Mouse (Mus musculus) T-helper 2 cell (primary cell): ENCODE results near the gene Atp13a2.

Experiments
- in situ Hi-C: fragments of 300-600 bp; cut with MboI, MseI; formaldehyde crosslinking; loops from one replicate; pipeline ENCODE4 v1.15.1; 2025; ENCODE audit warnings: high pct_unique_total_duplicates

The Atp13a2 gene

DNA sequence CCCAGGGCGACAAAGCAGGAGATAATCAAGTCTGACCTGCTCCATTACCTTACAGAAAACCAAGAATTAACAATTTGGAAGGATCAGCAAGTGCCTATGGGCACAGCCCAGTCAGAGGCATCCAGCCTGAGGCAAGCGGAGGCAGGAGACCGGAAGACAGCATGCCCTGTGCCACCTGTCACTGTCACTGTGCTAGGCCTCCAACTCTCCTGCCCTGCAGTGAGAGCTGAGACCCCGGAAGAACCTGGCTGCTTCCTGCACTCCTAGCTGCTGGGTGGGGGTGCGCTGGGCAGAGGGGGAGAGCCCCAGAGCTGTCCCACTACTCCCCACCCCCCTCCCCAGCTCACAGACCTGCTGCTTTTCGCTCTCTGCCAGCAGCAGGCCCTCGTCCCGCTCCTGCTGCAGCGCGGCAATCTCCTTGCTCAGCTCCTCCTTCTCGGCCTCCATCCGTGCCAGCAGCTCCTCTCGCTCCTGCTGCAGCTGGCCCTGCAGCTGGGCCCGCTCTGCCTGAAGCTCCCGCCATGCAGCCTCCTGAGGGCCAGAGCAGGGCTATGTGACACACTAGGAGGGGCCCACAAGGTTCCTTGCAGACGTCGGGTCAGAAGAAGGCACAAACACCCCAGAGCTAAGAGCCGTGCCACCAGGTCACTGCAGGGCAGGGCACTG is 44.0 kb downstream of the Atp13a2 start:
- in situ Hi-C loops = loop anchor here (5.0 kb wide), 1 partner anchor 48 kb away; no protein-coding TSS in a partner anchor

DNA sequence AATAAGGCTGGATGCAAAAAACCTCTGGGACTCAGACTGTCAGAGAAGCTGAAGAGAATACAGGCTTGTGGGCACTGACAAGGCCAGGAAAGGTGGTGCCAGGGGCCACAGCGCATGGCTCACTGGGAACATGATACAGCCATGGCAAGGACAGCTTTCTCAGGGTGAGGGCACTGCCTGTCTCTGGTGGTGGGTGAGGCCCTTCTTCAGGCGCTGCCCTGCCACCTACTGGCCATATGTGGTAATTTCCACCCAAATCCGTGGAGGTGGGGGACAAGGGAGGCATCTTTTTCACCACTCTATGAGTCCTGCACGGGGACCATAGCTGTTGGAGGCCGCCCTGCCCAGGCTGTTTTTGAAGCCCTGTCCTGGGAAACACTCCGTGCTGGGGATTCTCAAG is 45.1 kb downstream of the Atp13a2 start:
- in situ Hi-C loops = loop anchor here (5.0 kb wide), 1 partner anchor 49 kb away; no protein-coding TSS in a partner anchor

DNA sequence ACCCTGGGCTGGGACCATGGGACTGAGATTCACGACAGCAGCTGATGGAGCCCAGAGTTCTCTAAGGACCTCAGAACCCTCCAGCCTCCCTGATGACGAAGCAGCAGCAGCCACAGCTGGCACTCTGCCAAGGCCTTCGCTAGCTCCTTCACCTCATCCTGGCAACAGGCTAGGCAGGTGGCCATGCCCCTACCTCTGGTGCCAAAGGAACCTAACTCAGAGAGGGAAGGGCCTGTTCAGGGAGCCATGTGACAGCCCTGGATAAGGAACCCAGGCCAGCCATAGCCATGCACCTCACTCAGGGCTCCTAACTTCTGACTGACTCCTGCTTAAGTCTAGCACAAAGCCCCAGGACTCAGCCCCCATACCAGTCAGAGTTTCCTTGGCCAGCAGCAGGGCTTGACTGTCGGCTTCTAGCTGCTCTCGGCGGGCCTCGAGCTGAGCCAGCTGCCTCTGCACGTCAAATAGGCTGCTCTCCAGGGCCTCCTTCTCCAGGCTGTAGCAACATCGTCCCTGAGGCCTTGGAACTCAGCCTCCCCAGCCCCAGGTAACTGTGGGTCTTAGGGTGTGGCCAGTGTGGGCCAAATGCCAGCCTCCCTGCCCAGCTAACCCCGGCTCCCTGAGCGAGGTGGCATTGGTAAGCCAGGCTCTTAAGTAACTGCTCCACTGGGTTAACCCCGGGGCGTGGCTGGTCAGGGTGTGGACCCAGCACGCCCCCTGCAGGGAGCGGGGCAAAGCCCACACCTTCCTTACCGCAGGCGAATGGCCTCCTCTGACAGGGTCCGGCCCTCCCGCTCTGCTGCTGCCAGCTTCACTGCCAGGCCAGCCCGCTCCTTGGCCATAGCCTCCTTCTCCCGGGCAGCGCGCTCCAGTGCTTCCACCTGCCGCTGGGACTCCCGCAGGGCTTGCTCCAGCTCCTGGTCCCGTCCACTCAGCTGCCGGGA is 47.2 kb downstream of the Atp13a2 start:
- in situ Hi-C loops = loop anchor here (5.0 kb wide), 1 partner anchor 52 kb away; no protein-coding TSS in a partner anchor

DNA sequence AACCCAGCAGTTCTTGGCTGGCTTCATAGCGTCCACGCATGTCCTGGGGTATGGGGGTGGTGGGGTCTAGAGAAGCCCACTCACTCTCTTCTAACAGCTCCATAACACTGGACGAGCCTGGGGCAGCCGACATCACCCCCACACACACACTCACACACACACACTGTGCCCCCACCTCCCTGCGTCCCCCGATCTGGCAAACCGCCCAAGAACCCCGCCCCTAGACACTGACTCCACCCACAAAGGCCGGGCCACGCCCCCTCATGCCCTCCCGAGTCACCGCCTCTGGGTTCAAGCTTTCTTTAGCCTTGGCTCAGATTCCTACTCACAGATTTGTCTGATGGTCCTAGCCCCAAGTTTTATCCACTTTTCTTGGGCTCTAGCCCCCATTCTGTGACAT is 54.4 kb downstream of the Atp13a2 start:
- in situ Hi-C loops = no loop called here

DNA sequence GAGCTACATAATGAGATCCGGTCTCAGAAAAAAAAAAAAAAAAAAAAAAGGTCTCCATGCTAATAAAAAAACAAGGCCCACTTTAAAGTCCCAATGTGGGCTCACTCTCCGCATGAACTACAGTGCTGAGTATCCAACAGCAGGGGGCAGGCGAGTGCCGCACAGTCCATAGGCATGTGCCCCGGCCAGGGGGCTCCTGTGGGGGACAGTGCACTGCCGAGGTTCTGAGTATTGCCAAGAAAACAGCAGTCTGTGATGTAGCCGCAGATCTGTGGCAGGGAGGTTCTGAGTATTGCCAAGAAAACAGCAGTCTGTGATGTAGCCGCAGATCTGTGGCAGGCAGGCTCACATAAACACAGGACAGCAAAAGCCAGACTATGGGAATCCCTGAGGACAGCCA is 58.1 kb downstream of the Atp13a2 start:
- in situ Hi-C loops = no loop called here

DNA sequence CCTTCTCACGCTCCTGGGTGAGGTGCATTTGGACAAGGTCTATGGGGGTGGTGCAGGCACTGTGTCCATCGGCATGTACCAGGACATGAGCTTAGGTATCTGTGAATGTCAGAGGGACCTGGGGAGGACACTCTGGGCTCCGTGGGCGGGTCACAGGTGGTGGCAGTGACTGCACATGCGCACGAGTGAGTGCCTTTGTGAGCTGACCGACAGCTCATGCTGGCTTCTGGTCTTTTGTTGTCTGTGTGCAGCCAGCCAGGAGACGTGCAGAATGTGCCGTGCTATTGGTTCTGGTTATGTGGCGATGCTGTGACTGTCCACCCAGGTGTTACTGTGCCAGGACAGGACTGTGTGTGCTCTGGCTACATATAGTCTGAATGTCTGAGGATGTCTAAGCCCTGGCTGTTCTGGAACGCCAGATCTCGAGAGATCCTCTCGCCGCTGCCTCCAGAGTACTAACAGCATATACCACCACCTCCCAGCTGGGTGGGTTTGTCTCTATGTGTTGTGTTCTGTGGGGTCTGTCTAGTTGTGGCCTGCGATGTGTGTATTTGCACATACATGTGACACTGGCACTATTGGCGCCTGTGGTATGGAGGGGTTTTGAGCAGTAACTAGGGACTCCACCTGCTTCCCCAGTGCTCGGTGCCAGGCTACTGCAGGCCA is 62.3 kb downstream of the Atp13a2 start:
- in situ Hi-C loops = no loop called here

DNA sequence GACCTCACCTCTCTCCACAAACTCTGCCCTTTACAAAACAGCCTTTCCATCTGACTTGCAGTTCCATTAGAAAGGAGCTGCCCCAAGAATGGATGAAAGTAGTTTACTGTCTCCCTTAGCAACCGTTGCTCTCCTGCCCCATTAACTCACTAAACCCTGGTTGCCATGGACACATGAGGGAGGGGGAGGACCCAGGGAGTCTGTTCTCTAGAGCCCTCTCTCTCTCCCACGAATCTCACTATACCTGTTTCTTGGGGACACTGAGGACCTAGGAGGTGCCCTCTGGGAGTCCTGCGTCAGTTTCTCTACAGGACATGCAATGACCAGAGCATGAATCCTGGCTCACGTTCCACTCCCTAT is 62.8 kb downstream of the Atp13a2 start:
- in situ Hi-C loops = no loop called here

DNA sequence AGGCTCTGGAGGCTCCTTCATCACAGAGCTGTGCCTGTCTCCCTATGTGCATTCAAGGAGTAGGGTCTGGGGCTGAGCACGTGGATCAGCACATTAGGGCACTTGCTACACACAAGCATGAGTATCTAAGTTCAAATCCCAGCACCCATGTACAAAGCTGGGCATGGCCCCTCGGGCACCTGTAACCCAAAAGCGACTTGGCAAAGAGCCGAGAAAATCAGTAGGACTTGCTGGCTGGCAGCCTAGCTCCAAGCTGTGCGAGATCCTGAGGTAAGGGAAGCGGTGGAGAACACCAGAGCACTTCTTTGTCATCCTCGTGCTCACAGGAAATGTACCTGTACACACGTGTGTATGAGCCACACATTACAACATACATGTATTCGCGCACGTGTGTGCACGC is 65.8 kb downstream of the Atp13a2 start:
- in situ Hi-C loops = loop anchor here (10.0 kb wide), 1 partner anchor 1658 kb away; no protein-coding TSS in a partner anchor

DNA sequence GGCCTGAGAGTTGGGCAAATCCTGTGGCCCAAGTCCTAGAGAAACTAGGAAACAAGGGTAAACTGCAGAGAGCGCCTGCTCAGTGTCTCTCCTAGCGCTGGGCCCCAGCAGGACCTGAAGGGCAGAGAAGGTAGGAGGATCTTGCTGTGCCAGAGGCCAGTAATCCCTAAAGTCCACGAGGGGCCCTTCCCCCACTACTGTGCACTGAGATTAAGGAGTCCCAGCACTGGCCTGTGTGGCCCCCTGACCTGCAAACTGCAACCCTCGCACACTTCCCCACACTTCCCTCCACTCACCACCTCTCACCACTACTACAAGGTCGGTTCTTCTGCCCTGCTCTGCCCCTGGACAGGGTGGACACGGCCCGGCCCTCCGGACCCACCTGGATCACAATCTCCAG is 66.5 kb downstream of the Atp13a2 start:
- in situ Hi-C loops = loop anchor here (10.0 kb wide), 1 partner anchor 1658 kb away; no protein-coding TSS in a partner anchor

DNA sequence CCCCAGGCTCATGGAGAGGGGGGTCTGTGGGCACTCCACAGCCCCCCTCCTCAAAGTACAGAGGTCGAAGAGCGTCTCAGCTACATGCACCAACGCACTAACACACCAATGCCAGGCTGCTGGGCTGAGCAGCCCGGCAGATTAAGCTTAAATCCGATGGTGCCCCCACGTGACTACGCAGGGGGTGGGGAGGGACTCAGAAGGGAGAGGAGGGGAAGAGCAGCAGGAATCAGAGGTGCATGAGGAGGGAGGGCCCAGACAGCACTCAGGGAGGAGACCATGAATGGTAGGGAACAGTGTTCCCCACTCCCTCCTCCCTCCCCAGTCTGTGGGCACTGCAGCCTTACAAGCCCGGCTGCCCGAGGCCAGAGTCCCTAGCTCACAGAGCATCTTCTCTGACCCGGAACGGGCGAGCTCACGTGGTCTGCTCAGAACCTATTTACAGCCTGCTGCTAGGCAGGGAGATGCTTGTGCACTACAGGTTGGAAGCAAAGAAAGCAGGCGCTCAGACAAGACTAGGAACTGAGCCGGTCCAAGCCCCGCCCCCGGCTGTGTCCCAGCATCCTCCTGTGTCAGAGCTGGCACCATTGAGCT is 67.0 kb downstream of the Atp13a2 start:
- in situ Hi-C loops = loop anchor here (10.0 kb wide), 1 partner anchor 1659 kb away; no protein-coding TSS in a partner anchor
